Mouse (Mus musculus): ENCODE results near the gene Thnsl1. TPM values are rescaled to one million over a fixed set of nuclear protein-coding genes. Genes with fewer than 3 reads are reported as not detected.

Gene Thnsl1
- 16.5 and 18.9 TPM in 2 replicates for polyA plus RNA-seq (2016; fragmentation: Nextera tagmentation; extraction: Ambion mirVana)

DNA sequence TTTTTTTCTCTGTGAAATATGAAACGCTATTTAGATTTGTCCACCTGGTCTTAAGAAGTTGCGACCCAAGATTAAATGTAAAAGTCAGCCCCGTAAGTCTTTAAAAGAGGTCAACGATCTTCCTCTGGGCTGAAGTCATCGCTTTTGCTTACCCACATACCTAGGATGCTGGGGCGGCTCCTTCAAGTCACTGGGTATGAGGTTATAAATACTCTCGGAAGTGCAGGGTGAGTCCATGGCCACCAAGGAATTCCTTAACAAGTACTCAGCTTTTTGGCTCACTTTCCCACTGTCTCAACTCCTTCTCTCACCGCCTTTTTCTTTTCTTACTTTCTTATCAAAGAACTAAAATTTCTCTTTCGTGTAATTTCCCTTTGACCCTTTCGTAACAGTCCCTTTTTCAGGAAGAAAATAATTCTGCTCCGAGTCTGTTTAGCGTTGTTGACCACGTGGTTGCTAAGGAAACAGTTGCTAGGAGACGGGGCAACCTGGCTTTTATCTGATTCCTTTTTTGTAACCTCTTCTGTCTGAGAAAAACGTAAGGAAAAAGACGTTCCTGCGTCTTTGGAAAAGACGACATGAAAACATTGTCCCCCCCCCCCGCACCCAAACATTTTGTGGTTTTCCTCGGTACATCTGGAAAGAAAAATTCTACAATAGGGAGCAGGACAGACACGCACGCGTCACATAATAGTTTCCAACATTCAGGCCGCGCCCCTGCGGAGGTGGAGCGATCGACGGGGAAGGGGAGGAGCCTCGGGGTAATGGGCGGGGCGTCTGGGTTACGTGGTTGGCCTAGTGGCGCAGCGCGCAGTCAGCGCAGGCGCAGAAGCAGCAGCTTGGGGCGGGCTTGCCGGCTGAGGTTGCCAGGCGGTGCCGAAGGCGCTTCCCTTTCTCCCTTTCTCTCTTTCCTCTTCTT is at the start of gene Thnsl1, which contains the start of gene Enkur:
TSS of gene Thnsl1 (plus strand) at position 813 of the 919 bp plus-strand sequence.
TSS of gene Enkur (minus strand) at position 454 of the 919 bp plus-strand sequence.
- Histone ChIP-seq H3K36me3 (no peaks in the 10 kb centered on the region), H3K4me3 (peak within 1 kb of the TSS; percentile 64), H3K27me3 (no peaks in the 10 kb centered on the region), H3K4me2 (replicated peaks) (peak within 1 kb of the TSS; percentile 76), H3K4me1 (peaks cover 11% of the 10 kb centered on the region), H3K27ac (peak within 1 kb of the TSS; percentile 81; the same call in 1 of the 2 replicates), H3K9ac (peak within 1 kb of the TSS; percentile 70), H3K9me3 (replicated peaks) (no peaks in the 10 kb centered on the region)
- peak; percentile 99 for ATAC-seq (ENCODE audit: low FRiP score)
- 4% methylated on average over 43 of the region's 43 CpGs for WGBS

DNA sequence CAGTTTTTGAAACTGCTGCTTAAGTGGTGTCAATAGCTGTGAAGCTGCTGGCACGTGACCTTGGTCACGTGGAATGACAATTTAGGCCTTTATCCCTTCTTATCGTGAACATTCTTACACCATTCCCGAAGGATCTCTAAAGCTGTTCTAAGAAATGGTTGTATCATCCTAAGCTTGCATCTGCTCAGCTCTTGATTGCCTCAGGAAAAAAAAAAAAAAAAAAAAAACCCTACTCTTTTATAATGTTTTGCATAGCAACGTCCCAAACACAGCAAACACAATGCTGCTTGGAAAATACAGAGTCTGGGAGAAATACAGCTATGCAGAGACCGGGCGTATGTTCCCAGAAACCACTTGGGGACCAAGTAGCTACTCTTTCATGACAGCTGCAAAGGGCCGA is 41.2 kb upstream of the Thnsl1 start:
- Histone ChIP-seq H3K27ac (no peak overlapping the region), H3K4me3 (no peak overlapping the region), H3K36me3 (no peaks in the 10 kb centered on the region), H3K27me3 (no peaks in the 10 kb centered on the region), H3K9ac (no peak overlapping the region), H3K9me3 (replicated peaks) (no peaks in the 10 kb centered on the region), H3K4me1 (no peaks in the 10 kb centered on the region), H3K4me2 (replicated peaks) (no peak overlapping the region)
- WGBS = 77% methylated on average over 8 of the region's 8 CpGs
- ATAC-seq (ENCODE audit: low FRiP score) = no peak

DNA sequence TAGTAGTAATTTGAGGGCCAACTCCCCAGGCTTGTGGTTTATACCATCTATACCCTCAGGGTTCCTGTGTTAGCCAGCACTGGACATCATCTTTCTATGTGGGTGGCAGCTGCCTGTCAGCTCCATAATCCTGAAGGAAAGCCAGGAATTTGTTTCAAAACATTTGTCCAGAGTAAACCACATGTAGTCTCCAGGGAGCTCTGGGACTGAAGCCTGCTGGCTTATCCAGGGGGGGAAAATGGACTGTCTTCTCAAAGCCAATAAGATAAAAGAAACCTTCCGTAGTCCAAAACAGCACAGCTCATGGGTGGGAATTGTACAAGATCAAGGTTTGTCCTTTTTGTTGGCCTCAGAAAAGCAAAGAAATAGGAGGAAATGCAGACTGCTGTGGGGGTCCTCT is 37.6 kb upstream of the Thnsl1 start:
- no peaks in the 10 kb centered on the region for H3K4me1 ChIP-seq
- no peaks in the 10 kb centered on the region for H3K27me3 ChIP-seq
- H3K9me3 ChIP-seq (replicated peaks) = no peaks in the 10 kb centered on the region
- no peaks in the 10 kb centered on the region for H3K36me3 ChIP-seq
- no peak for ATAC-seq (ENCODE audit: low FRiP score)
- H3K4me3 ChIP-seq = no peak overlapping the region
- no peak overlapping the region for H3K4me2 ChIP-seq (replicated peaks)
- WGBS = 83% methylated on average over 1 of the region's 1 CpGs
- no peak overlapping the region for H3K27ac ChIP-seq
- no peak overlapping the region for H3K9ac ChIP-seq

DNA sequence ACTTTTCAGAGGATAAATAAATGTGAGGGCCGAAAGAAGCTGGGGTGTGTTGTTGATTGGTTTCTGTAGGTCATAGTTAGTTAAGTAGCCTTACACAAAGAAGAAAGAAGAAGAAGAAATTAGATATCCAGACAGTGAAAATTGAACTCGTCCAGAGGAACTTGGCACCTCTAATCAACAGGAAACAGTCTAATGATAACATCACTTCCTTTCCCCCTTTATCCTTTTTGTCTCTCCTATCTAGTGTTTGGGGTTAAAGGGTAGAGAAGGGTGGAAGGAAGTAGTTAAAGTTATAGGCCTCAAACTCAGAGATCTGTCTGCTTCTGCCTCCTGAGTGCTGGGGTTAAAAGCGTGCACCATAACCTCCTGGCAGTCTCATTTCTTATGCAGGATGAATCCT is 32.7 kb upstream of the Thnsl1 start:
- Histone ChIP-seq H3K27ac (no peak overlapping the region), H3K4me2 (replicated peaks) (no peak overlapping the region), H3K36me3 (no peaks in the 10 kb centered on the region), H3K27me3 (no peaks in the 10 kb centered on the region), H3K9me3 (replicated peaks) (no peaks in the 10 kb centered on the region), H3K9ac (no peak overlapping the region), H3K4me3 (no peak overlapping the region), H3K4me1 (no peaks in the 10 kb centered on the region)
- no peak for ATAC-seq (ENCODE audit: low FRiP score)
- WGBS = 91% methylated on average over 3 of the region's 3 CpGs

DNA sequence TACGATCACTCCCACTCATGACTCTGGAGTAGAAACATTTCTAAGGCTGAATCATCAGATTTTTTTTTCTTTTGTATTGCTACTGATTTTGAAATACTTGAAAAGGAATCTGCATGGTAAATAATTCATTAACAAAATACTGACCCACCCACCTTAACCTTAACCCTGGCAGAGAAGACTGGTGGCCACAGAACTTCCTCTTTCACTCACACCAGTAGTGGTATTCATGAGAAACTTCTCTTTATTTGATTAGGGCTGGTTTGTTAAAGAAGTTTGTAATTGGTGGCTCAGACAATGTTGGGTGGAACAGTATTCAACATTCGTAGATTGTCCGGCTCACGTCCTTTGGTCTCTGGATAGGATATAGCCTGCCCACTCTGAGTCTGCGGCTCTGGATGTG is 26.4 kb upstream of the Thnsl1 start:
- 92% methylated on average over 5 of the region's 5 CpGs for WGBS
- ATAC-seq (ENCODE audit: low FRiP score) = no peak
- no peak overlapping the region for H3K4me2 ChIP-seq (replicated peaks)

DNA sequence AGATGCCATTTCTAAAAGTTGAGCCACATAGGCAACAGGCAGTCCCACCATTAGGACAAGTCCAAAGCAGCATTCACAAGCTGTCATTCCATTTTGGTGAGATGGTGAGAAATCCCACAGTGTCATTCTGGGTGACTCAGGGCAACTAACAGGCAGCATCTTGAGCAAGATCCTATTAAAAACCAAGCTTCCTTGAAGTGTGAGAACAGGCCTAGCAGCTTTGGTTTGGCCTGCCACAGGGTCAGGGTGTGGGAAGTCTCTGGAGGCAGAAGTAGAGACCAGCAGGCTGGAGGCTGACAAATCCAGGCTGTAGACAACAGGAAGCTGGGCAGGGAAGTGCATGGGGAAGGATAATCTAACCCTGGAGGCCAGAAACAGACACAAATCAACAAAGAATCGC is 22.7 kb upstream of the Thnsl1 start:
- Histone ChIP-seq H3K9ac (no peak overlapping the region), H3K4me2 (replicated peaks) (no peak overlapping the region), H3K9me3 (replicated peaks) (no peaks in the 10 kb centered on the region), H3K36me3 (no peaks in the 10 kb centered on the region), H3K4me3 (no peak overlapping the region), H3K27me3 (no peaks in the 10 kb centered on the region), H3K27ac (no peak overlapping the region), H3K4me1 (no peaks in the 10 kb centered on the region)
- ATAC-seq (ENCODE audit: low FRiP score) = no peak
- WGBS = 76% methylated on average over 1 of the region's 1 CpGs

More for the DNA sequence above, 26.4 kb upstream of the Thnsl1 start:
- H3K4me1 ChIP-seq = no peaks in the 10 kb centered on the region
- no peak overlapping the region for H3K27ac ChIP-seq
- H3K4me3 ChIP-seq = no peak overlapping the region
- H3K9me3 ChIP-seq (replicated peaks) = no peaks in the 10 kb centered on the region
- no peaks in the 10 kb centered on the region for H3K36me3 ChIP-seq
- H3K27me3 ChIP-seq = no peaks in the 10 kb centered on the region
- no peak overlapping the region for H3K9ac ChIP-seq

DNA sequence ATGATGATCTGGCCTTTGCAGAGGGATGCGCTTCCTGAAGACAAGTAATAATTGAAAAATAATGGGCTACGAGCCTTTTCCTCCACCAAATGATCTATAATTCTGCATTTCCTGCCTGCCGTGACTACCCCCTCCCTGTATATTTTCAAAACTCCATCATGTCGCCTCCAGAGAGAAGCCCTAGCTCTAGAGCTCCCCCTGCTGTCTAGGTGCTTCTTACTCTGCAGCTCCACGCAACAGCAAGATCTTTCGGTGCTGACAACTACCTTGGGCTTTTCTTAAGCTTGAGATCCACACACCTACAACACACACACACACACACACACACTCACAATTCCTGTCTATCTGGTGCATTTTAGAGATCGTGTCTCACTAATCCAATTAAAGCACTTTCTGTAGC is 17.9 kb upstream of the Thnsl1 start:
- no peak overlapping the region for H3K27ac ChIP-seq
- no peak for ATAC-seq (ENCODE audit: low FRiP score)
- no peak overlapping the region for H3K4me3 ChIP-seq
- no peaks in the 10 kb centered on the region for H3K36me3 ChIP-seq
- no peaks in the 10 kb centered on the region for H3K9me3 ChIP-seq (replicated peaks)
- H3K27me3 ChIP-seq = no peaks in the 10 kb centered on the region
- H3K4me2 ChIP-seq (replicated peaks) = no peak overlapping the region
- no peak overlapping the region for H3K9ac ChIP-seq
- no peaks in the 10 kb centered on the region for H3K4me1 ChIP-seq
- WGBS = 53% methylated on average over 7 of the region's 7 CpGs

DNA sequence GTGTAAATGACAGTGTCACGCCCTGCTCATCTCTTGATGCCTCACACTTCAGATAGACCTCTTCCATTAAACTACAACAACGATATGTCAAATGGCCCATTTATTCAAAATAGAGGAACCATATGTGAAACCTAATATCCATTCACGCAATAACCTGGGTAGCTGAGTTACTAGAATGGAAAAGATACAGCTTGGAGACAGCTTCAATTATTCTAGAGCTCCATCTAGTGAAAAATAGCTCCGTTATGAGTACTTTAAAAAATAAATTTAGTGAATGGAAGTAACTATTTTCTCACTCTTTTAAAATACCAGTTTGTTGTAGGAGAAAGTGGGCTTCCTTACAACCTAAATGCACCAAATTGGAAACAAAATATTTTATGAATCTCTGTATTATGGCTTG is 16.9 kb upstream of the Thnsl1 start:
- H3K27me3 ChIP-seq = no peaks in the 10 kb centered on the region
- H3K4me3 ChIP-seq = no peak overlapping the region
- no peak overlapping the region for H3K27ac ChIP-seq
- no peaks in the 10 kb centered on the region for H3K9me3 ChIP-seq (replicated peaks)
- ATAC-seq (ENCODE audit: low FRiP score) = no peak
- no peak overlapping the region for H3K4me2 ChIP-seq (replicated peaks)
- 75% methylated on average over 4 of the region's 4 CpGs for WGBS
- H3K9ac ChIP-seq = no peak overlapping the region
- no peaks in the 10 kb centered on the region for H3K36me3 ChIP-seq
- H3K4me1 ChIP-seq = no peaks in the 10 kb centered on the region

DNA sequence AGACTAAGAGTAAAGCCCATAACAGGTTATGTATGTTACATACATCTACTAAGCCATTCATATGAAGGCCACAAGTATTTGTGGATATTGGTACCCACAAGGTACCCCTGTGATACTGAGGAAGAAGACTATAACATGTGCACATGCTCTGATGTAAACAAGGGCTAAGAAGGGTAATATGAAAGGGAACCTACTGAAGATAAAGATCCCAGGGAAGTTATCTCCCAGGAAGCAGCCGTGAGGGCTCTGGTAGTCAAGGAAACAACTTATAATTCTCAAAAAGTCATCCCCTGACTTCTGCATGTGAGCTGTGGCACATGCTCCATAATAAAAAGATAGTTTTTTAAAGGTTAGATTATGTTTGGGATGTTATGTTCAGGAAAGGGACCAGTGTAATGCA is 14.3 kb upstream of the Thnsl1 start:
- 79% methylated on average over 1 of the region's 1 CpGs for WGBS
- H3K4me3 ChIP-seq = no peak overlapping the region
- H3K36me3 ChIP-seq = no peaks in the 10 kb centered on the region
- H3K9ac ChIP-seq = no peak overlapping the region
- H3K4me2 ChIP-seq (replicated peaks) = no peak overlapping the region
- no peaks in the 10 kb centered on the region for H3K27me3 ChIP-seq
- no peak for ATAC-seq (ENCODE audit: low FRiP score)
- H3K27ac ChIP-seq = no peak overlapping the region
- H3K4me1 ChIP-seq = no peaks in the 10 kb centered on the region
- H3K9me3 ChIP-seq (replicated peaks) = no peaks in the 10 kb centered on the region

DNA sequence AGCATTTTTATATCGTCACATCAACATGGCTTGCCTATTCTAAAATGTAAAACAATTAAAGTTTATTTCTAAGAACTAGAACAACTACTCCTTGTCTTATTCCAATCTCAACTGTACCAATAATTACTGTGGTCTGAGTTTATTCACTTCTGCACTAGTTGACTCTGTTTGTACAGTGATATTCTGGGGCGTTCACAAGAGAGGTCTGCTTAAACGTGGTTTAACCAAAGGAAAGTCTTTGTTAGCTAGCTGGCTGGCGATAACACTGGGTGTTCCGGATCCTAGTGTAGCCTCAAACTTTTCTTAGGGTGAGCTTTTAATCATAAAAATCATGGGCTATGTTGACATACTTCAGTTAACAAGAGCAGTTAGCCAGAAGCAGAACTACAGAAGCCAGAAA is 10.3 kb upstream of the Thnsl1 start:
- no peaks in the 10 kb centered on the region for H3K27me3 ChIP-seq
- H3K27ac ChIP-seq = no peak overlapping the region
- H3K9me3 ChIP-seq (replicated peaks) = no peaks in the 10 kb centered on the region
- H3K4me3 ChIP-seq = no peak overlapping the region
- ATAC-seq (ENCODE audit: low FRiP score) = no peak
- H3K9ac ChIP-seq = no peak overlapping the region
- no peak overlapping the region for H3K4me2 ChIP-seq (replicated peaks)
- H3K4me1 ChIP-seq = no peaks in the 10 kb centered on the region
- WGBS = 88% methylated on average over 5 of the region's 5 CpGs
- no peaks in the 10 kb centered on the region for H3K36me3 ChIP-seq

DNA sequence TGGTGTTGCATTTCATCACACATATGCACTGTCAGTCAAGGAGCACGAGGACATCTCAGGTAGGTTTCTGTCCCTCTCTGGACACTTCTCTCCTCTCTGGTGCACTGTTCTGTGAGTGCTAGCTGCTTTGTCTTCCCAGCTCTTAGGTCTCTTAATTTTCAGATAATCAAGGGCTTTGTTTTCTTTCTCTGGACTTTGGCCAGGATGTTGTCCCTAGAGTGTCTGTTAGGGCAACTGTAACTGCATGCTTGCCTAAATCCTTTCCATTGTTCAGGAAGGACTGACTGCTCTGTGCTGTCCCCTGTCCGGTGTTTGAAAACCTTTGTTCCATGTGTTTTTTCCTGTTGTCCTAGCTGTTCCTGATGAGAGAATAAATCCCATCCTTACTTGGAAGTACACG is 6.5 kb upstream of the Thnsl1 start:
- no peak overlapping the region for H3K9ac ChIP-seq
- H3K4me1 ChIP-seq = no peaks in the 10 kb centered on the region
- no peaks in the 10 kb centered on the region for H3K36me3 ChIP-seq
- no peak overlapping the region for H3K27ac ChIP-seq
- 66% methylated on average over 3 of the region's 3 CpGs for WGBS
- ATAC-seq (ENCODE audit: low FRiP score) = no peak
- no peak overlapping the region for H3K4me3 ChIP-seq
- no peaks in the 10 kb centered on the region for H3K9me3 ChIP-seq (replicated peaks)
- H3K4me2 ChIP-seq (replicated peaks) = no peak overlapping the region
- H3K27me3 ChIP-seq = no peaks in the 10 kb centered on the region

DNA sequence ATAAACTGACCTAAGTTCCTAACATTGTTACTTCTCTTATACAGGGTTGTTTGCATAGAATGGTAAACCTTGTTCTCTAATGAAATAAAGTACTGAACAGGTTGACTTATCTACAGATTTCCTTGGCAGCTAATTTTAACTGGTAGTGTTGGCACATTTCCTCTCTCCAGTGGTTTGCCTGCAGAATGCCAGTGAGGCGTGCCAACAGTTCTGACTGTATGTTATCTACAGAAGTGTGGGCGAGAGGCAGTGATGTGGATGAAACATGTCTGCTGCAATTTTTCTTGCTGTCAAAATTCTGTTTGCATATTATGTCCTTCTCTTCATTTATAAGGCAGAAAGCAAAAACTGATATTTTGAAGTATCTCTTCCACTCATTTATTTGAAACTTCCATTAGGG is 2.8 kb upstream of the Thnsl1 start:
- no peaks in the 10 kb centered on the region for H3K36me3 ChIP-seq
- H3K4me3 ChIP-seq = no peak overlapping the region
- no peak overlapping the region for H3K27ac ChIP-seq
- no peaks in the 10 kb centered on the region for H3K27me3 ChIP-seq
- 90% methylated on average over 2 of the region's 2 CpGs for WGBS
- no peak overlapping the region for H3K4me2 ChIP-seq (replicated peaks)
- H3K9ac ChIP-seq = no peak overlapping the region
- no peaks in the 10 kb centered on the region for H3K9me3 ChIP-seq (replicated peaks)
- H3K4me1 ChIP-seq = peaks cover 11% of the 10 kb centered on the region
- ATAC-seq (ENCODE audit: low FRiP score) = no peak

DNA sequence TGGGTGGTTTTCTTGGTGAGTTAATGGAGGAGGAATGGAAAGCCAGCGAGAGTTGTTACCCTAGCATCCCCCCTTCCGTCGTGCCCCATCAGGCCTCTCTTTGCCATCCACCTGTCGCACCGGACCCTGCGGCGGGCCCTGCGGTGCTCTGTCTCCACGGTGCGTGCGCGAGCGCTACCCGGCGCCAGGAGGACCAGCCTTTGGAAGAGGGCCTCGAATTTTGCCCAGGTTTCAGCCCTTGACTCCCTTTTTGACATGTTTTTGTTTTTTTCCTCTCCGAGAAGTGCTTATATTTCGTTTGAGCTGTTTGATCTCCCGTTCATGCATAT is 271 bp downstream of the Thnsl1 start:
- Histone ChIP-seq H3K36me3 (no peaks in the 10 kb centered on the region), H3K9me3 (replicated peaks) (no peaks in the 10 kb centered on the region), H3K4me3 (peak overlapping the region; percentile 64), H3K27ac (peak overlapping the region; percentile 81; the same call in 1 of the 2 replicates), H3K9ac (peak overlapping the region; percentile 70), H3K4me1 (peaks cover 11% of the 10 kb centered on the region), H3K4me2 (replicated peaks) (peak overlapping the region; percentile 76), H3K27me3 (no peaks in the 10 kb centered on the region)
- ATAC-seq (ENCODE audit: low FRiP score) = peak; percentile 93
- WGBS = under 1% methylated on average over 19 of the region's 19 CpGs

Measured in hindbrain, embryonic 12.5 days (tissue).